Mouse (Mus musculus) adrenal gland, adult 8-10 months (tissue): Measurements from ENCODE around the gene Sptssa. TPM values are rescaled to one million over a fixed set of nuclear protein-coding genes. Genes with fewer than 3 reads are reported as not detected.
"Not testable (repeated sequence)": the region's sequence is repeated elsewhere in the genome, so short reads cannot be mapped to it uniquely, and the experiment has no call there.

Experiments
- DNase-seq: peaks from one replicate; pipeline ENCODE4 v3.0.0; 2022
- total RNA-seq, 4 experiments: library from RNA; stranded (reverse); gene quantifications; 2 replicates each; pipeline ENCODE4 v1.2.4; 2022

Gene Sptssa
- 100 to 1,000 TPM in 2 of 4 experiments, 10 to 100 TPM in 2; 75.7 to 119 (median 102) TPM for total RNA-seq

- DNase-seq, result peak; percentile 95
These were observed at the start of gene Sptssa for GRCm38 (mm10) chr12:54656396-54657171. Gene Sptssa, minus strand, starts transcription at chr12:54656573.

DNA sequence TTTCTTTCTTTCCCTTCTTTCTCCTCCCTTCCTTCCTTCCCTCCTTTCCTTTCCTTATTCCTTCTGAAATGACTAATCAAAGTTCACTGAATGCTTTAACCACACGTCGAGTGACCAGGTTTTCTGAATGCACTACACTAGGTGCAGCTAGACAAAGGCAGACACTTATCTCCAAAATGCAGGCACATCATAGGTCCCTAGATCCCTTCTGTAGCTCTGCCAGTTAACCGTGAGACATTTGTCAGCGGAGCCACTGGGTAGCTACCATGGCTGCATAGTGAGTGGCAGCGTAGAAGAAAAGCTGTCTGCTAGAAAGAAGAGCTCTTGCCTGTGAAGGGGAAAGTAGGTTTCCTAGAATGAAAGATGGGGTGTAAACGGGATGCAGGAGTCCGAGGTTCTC lies 43.0 kb upstream of the Sptssa start:
- no peak for DNase-seq

DNA sequence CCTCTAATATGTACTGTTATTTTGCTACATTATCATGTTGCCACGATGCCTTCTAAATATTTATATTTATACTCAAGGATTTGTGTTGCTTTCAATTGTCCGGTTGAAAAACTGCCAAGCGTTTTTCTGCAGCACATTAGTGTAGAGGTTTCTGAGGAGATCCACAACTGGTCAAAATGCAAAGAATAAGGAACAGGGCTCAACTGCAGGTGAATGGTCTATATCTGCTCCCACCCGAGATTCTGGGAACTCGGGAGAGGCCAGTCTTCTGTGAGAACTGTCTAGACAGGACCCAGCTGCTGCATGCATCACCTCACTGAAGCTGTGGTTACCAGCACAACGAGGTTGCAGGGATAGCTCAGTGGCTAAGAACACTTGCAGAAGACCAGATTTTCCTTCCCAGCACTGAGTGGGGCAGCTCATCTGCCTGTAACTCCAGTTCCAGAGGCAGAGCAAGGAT lies 41.4 kb upstream of the Sptssa start:
- DNase-seq, result no peak

GRCm38 (mm10) chr12:54697003-54697597 lies 40.7 kb upstream of the Sptssa start:
- no peak for DNase-seq

- DNase-seq, result peak; percentile 94
These were observed 40.0 kb upstream of the Sptssa start for GRCm38 (mm10) chr12:54696242-54697002.

GRCm38 (mm10) chr12:54695511-54696241 lies 39.3 kb upstream of the Sptssa start, which contains the start of gene Eapp:
Gene Eapp, minus strand, starts transcription at chr12:54695897.
- peak; percentile 95 for DNase-seq

DNA sequence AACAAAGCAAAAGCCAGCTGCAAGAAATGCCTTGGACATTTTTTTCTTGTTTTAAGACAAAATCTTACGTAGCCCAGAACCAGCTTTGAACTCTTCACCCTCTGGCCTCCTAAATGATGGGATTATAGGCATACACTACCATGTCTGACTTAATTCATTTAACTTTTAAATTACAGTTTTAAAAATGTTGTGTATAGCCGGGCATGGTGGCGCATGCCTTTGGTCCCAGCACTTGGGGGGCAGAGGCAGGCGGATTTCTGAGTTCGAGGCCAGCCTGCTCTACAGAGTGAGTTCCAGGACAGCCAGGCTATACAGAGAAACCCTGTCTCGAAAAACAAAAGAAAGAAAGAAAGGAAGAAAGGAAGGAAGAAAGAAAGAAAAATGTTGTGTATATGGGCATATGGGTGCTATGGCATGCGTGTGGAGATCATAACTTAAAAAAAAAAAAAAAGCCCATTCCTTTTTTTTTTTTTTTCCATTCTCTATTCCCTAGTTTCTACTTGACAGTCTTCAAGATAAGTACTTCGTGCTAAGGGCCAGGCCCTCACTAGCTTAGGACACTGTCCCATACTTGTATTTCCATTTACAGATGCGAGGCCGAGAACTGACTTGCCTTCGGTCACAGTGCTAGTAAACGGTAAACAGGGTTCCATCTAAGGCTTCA lies 38.6 kb upstream of the Sptssa start:
- DNase-seq, result no peak

DNA sequence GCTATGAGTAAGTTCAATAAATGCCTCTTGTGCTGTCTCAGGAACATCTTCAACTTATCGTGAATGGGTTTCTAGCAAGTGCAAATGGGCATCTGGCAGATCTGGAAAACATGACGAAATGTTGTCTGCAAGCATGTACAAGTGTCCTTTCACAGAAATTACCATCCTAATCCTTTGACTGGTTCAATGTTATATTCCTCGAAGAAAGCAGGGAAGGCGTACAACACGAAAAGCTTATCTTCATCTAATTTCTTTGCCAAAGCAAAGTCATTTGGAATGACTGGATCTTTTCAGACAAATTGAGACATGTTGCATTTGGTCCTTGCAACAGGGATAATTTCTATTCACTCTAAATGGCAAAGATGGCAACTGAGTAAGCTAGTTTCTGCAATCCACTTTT lies 32.7 kb upstream of the Sptssa start:
- DNase-seq, result no peak

DNA sequence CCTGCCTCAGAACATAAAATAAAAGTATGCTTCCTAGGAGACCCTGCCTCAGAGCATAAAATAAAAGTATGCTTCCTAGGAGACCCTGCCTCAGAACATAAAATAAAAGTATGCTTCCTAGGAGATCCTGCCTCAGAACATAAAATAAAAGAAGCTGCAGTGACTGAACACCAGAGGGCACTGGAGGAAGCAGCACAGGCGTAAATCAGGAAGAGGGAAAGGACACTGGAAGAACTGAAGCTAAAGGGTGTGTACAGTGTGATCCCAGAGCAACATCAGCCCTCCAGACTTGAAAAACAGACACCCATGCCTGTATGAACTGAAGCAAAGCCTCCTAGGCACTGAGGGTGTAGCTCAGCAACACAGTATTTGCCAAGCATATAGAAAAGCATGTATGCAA lies 26.8 kb upstream of the Sptssa start:
- no peak for DNase-seq

GRCm38 (mm10) chr12:54676709-54677108 lies 20.3 kb upstream of the Sptssa start:
- DNase-seq, result no peak

DNA sequence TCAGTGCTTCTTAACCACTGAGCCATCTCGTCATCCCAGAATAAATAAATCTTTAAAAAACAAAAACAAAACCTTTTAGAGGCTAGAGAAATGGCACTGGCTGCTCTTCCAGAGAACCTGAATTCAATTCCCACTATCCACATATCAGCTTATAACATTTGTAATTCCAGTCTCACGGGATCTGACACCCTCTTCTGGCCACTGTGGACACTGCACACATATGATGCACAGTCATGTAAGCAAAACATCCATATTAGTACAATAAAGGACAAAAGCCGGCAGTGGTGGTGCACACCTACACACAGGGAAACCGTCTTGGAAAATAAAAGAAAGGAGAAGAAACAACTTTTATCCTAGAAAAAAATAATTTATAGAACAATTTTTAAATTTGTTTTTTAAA lies 19.0 kb upstream of the Sptssa start:
- DNase-seq, result no peak

DNA sequence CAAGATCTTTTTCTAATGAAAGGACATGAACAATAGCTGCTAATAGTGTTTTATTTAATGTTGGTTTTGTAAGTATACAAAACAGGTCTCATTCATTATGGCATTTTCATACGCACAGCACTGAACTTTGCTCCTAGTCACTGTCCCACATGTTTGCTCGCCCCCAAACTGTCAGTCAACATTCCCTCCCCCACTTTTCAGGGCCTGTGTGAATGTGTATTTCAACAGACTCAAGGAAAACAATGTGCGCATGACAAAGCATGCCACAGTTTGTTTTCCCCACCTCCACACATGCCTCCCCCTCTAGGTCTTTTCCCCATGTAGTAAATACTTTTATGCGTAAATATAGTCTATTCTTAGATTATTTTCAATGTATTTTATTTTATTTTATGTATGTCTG lies 14.9 kb upstream of the Sptssa start:
- no peak for DNase-seq

DNA sequence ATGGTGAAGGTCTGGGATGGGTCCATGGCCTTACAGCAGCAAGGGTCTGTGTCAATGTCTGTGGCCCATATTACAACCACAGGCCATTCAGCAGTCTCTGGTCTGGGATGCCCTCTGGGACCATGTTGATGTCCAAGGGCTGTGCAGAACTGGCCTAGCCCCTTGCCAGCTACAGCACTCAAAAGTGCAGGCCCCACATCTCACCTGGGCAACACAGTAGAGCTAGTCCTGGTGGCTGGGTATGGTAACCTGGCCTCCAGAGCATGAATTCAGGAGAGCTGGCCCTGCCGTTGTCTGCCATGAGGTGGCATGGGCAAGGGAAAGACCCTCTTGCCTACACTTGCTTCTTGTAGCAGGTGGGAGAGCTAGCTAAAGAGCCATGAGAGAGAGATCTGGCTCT lies 11.8 kb upstream of the Sptssa start:
- DNase-seq, result no peak

DNA sequence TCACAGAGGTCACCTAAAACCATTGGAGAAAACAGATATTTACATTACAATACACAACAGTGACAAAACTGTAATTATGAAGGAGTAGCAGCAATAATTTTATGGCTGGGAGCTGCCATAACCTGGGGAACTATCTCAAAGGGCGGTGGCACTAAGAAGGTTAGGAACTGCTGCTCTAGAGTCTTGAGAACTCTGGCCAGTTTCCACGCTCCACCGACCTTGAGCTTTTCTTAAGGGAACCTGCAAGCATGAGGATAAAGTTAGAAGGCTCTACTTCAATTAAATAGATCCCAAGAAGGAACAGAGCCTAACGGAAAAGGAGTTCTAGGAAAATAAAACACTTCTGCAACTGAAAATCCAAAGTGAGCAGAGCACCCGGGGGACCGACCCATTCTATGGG lies 9.2 kb upstream of the Sptssa start:
- no peak for DNase-seq

- DNase-seq, result not testable (repeated sequence)
These were observed 5.1 kb upstream of the Sptssa start for GRCm38 (mm10) chr12:54661470-54661869.

DNA sequence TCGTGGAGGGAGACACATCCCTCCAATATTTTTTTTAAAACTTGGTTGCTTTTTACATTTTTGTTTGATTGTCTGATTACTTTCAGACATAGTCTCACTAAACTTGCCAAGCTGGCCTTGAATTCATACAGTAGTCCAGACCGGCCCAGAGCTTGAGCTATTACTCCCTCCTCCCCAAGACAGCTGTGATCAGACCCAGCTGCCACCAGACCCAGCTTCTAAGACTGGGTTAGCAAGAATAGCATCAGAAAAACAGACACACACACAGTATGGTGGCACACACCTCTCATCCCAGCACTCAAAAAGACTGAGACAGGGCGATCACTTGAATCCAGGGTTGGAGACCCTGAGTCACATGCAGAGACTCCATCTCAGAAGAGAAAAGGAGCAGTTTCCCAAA lies 3.5 kb upstream of the Sptssa start:
- no peak for DNase-seq

GRCm38 (mm10) chr12:54658425-54659092 lies 2.2 kb upstream of the Sptssa start:
- DNase-seq, result no peak

DNA sequence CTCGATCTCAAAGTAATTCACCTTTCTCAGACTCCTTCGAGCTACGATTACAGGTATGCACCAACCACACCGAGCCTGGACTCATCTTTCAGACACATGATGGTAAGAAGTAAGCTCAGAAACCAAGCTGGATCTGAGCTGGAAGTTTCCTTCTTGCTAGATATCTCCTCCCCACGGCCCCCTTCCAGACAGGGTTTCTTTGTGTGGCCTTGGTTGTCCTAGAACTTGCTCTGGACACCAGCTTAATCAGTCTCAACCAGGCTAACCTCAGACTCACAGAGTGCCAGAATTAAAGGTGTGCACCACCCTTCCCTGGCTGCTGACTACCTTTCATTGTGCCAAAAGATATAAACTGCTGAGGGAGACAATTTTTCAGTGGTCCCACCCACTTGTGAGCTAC lies 1.6 kb upstream of the Sptssa start:
- DNase-seq, result no peak

DNA sequence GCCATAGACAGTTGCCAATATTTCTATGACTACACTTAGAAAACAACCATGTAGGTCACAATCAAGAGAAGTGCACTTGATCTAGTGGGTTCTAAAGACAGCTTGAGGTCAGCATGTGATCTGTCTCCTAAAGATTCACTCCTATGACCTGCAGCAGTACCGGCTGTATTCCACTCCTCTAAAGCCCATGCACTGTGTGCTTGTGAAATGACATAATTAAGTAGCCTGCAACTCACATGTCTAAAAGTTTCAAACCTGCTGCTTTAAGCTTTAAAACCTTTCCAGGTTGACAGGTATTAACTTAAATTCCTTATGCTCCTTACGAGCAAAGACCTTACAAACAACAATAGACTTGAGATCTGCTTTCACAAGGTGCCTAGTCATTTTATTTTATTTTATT lies 853 bp upstream of the Sptssa start:
- DNase-seq, result no peak

- no peak for DNase-seq
These were observed 356 bp downstream of the Sptssa start for GRCm38 (mm10) chr12:54656039-54656395.

DNA sequence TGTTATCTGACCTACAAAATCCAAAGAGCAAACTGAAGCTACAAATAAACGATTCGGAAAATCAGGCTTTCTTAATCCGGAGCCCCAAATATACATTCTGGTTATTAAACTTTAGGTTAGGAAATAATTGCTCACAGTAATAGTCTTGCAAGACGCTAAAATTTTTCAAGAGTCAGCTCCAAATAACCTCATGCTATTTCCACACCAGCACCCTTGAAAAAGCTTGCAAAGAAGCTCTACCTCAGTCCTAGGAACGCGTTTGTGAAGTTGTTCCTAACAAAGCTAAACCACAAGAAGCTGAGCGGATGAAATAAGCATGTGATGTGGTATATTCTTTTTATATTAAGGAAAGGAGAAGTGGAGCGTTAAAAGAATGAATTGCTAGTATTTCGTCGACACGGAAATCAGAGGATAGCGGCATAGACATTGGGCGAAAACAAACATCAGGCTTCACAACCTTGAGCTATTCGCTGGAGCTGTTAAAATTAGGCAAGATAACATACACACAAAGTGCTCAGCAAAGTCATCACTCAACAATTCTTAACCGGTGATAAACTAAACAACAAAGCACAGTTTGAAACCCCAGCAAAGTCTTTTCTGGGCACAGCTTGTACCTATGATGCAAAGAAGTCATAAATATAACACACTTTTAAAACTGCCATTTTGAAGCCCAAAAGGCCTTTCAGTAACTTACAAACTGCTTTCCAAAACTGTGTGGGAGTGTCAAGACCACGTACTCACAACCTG lies 908 bp downstream of the Sptssa start:
- no peak for DNase-seq
